Mouse (Mus musculus) liver, postnatal 0 days (tissue): Measurements from ENCODE around the gene Cbx6.

ENCODE experiments used
- CTCF ChIP-seq: sonication (generic); IDR thresholded peaks from 2 replicates; pipeline ENCODE4 v1.5.1; 2016; ENCODE audit warnings: antibody characterized with exemption, low read depth
- EP300 ChIP-seq: IDR thresholded peaks from 2 replicates; pipeline ENCODE4 v1.6.1; 2016; ENCODE audit warnings: antibody characterized with exemption, low read depth, mild to moderate bottlenecking

GRCm38 (mm10) chr15:79827061-79827777, 7.3 kb downstream of the Cbx6 start:
- no peak for TF ChIP-seq CTCF
- no peak for TF ChIP-seq EP300
